Mouse (Mus musculus) stomach, embryonic 14.5 days (tissue): ENCODE results near the gene Clec4a3. TPM values are rescaled to one million over a fixed set of nuclear protein-coding genes. Genes with fewer than 3 reads are reported as not detected.
"Not testable (repeated sequence)": the region's sequence is repeated elsewhere in the genome, so short reads cannot be mapped to it uniquely, and the experiment has no call there.

ENCODE experiments used
- ATAC-seq: fragments of 200-750 bp; cut with Nextera tagmentation; 2 replicates; pipeline ENCODE4 v1.8.0; 2017; ENCODE audit warnings: low read depth, moderate TSS enrichment; ENCODE audit not compliant: insufficient number of reproducible peaks, insufficient read depth, low FRiP score
- H3K27ac ChIP-seq: fragments of 300-500 bp; sonication (generic); 2 replicates; pipeline ENCODE4 v1.5.1; 2014; ENCODE audit warnings: mild to moderate bottlenecking, low read length, moderate library complexity, mixed read lengths
- H3K27me3 ChIP-seq: fragments of 300-500 bp; sonication (generic); 2 replicates; pipeline ENCODE4 v1.6.1; 2014; ENCODE audit warnings: low read length, control low read depth, mixed read lengths; ENCODE audit not compliant: control insufficient read depth, insufficient read depth
- H3K36me3 ChIP-seq: fragments of 300-500 bp; sonication (generic); 2 replicates; pipeline ENCODE4 v1.6.1; 2014; ENCODE audit warnings: mild to moderate bottlenecking, control low read depth, low read length, moderate library complexity, mixed read lengths; ENCODE audit not compliant: control insufficient read depth, insufficient read depth
- H3K4me1 ChIP-seq: fragments of 300-500 bp; sonication (generic); 2 replicates; pipeline ENCODE4 v1.6.1; 2014; ENCODE audit warnings: low read length, control low read depth, mixed read lengths; ENCODE audit not compliant: control insufficient read depth, insufficient read depth
- H3K4me2 ChIP-seq: fragments of 300-500 bp; sonication (generic); replicated peaks from 2 replicates; pipeline ENCODE4 v1.6.1; 2014; ENCODE audit warnings: low read depth, low read length, control low read depth
- H3K4me3 ChIP-seq: fragments of 300-500 bp; sonication (generic); 2 replicates; pipeline ENCODE4 v1.5.1; 2014; ENCODE audit warnings: low read depth, low read length, control low read depth
- H3K9ac ChIP-seq: fragments of 300-500 bp; sonication (generic); replicated peaks from 2 replicates; pipeline ENCODE4 v1.6.1; 2014; ENCODE audit warnings: low read depth, mild to moderate bottlenecking, control low read depth, low read length, moderate library complexity, mixed read lengths
- H3K9me3 ChIP-seq: fragments of 300-500 bp; sonication (generic); 2 replicates; pipeline ENCODE4 v1.6.1; 2016; ENCODE audit warnings: low read depth, low read length, control low read depth; ENCODE audit not compliant: control insufficient read depth
- WGBS: fragments of 180-500 bp; shearing (Covaris S2); extraction: QIAGEN DNeasy Blood & Tissue Kit; methylation state at CpG from one replicate; pipeline ENCODE4 v1.1.7; 2014; 5-methylcytosine and 5-hydroxymethylcytosine counted together
- polyA plus RNA-seq: library from polyadenylated mRNA; unstranded; fragments of >200 nt; fragmentation: Nextera tagmentation; extraction: Ambion mirVana; gene quantifications from 2 replicates; pipeline ENCODE4 v1.2.1, GENCODE M21; 2014

The Clec4a3 gene
- polyA plus RNA-seq, 1 experiment from 2014 or later: 2.6 TPM

DNA sequence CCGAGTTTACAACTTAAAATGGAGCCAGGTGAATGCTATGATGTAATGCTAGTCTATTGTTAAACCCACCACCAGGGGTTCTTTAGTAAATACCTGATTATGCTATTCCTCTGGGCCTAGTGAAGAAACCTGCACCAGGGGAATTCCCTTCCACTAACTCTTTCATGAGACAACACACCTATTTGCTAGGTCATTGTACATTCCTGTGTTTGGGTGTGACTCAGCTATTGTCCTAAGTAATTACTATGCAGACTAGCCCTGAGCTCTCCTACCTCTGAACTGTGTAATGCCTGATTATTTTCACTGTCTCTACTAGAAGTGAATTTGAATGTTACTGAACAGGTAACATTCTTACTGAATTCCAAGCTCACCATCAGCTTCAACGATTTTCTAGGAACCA, 52.4 kb downstream of the Clec4a3 start:
- not testable (repeated sequence) for H3K27ac ChIP-seq, H3K9ac ChIP-seq, H3K36me3 ChIP-seq, H3K9me3 ChIP-seq, ATAC-seq, H3K4me2 ChIP-seq, H3K4me1 ChIP-seq, H3K27me3 ChIP-seq, H3K4me3 ChIP-seq
- 73% methylated on average over 2 of the region's 2 CpGs for WGBS

DNA sequence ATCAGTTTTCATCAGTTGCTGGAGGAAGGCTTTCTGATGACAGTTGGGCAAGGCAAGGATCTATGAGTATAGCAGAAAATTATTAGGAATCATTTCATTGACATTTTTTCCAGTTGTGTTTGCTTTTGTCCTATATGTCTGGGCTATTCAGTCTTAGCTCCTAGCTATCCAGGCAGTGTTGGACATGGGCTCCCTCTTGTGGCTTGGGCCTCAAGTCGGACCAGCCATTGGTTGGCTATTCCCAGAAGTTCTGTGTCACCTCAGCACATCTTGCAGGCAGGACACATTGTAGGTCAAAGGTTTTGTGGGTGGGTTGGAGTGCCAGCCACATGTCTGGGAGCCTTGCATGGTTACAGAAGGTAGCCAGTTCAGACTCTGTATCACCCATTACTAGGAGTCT, 53.3 kb downstream of the Clec4a3 start:
- no peak overlapping the region for H3K4me3 ChIP-seq
- H3K27me3 ChIP-seq: no peaks in the 10 kb centered on the region
- no peaks in the 10 kb centered on the region for H3K9me3 ChIP-seq
- H3K4me1 ChIP-seq: no peaks in the 10 kb centered on the region
- 58% methylated on average over 1 of the region's 1 CpGs for WGBS
- no peak overlapping the region for H3K27ac ChIP-seq
- ATAC-seq: 0 out of 2 replicates have a peak, but pooled peaks have one; percentile 23
- H3K9ac ChIP-seq: no peak overlapping the region
- no peak overlapping the region for H3K4me2 ChIP-seq
- no peaks in the 10 kb centered on the region for H3K36me3 ChIP-seq

Other genes starting within 250 kb of the Clec4a3 start
- 0.13 and 0.32 TPM in 2 replicates for gene Nanog, start 245.0 kb upstream of the Clec4a3 start, polyA plus RNA-seq
- gene Slc2a3, start 150.9 kb upstream of the Clec4a3 start, polyA plus RNA-seq: 12.8 and 14.2 TPM in 2 replicates
- gene Foxj2, start 132.6 kb upstream of the Clec4a3 start, polyA plus RNA-seq: 6.7 and 7.9 TPM in 2 replicates
- gene C3ar1, start 96.4 kb upstream of the Clec4a3 start, polyA plus RNA-seq: 2.9 and 3.1 TPM in 2 replicates
- 53.9 and 54.3 TPM in 2 replicates for gene Necap1, start 78.0 kb upstream of the Clec4a3 start, polyA plus RNA-seq
- 4.2 and 4.4 TPM in 2 replicates for gene Clec4a1, start 30.7 kb upstream of the Clec4a3 start, polyA plus RNA-seq
- gene Clec4a4, start 37.9 kb downstream of the Clec4a3 start, polyA plus RNA-seq: not detected in 2 replicates
- 0.39 TPM in 1 of 2 replicates, not detected in the other for gene Clec4b1, start 97.4 kb downstream of the Clec4a3 start, polyA plus RNA-seq
- 3.4 and 4.5 TPM in 2 replicates for gene Clec4a2, start 153.9 kb downstream of the Clec4a3 start, polyA plus RNA-seq
- not detected in 2 replicates for gene Clec4b2, start 220.4 kb downstream of the Clec4a3 start, polyA plus RNA-seq